Mouse (Mus musculus): Measurements from ENCODE around the gene Slc6a20b.

DNA sequence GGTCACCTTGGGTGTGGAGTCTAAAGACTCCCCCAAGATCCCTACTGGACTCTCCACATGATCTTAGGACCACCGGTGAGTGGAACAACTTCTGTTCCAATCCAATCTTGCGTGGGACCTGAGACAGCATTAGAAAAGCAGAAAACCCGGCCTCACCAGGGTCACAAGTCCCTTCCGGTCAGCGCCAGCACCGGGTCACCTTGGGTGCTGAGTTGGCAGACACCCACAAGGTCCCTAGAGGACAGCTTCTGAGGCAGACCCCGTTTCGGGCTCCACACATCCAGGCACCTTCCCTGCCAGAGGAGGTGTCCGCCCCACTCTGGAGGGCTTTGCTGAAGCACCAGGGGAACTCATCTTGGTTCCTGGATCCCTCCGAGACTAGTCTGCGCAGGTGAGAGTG, 6.5 kb downstream of the Slc6a20b start:
- TF ChIP-seq CTCF (conservative IDR thresholded peaks at IDR 0.05; ENCODE audit: low read length): no peak
- TF ChIP-seq POU5F1 (IDR thresholded peaks at IDR 0.05; ENCODE audit: borderline replicate concordance, low read length): no peak
